Mouse (Mus musculus): ENCODE results near the gene Thap11. TPM values are rescaled to one million over a fixed set of nuclear protein-coding genes. Genes with fewer than 3 reads are reported as not detected.
A peak's percentile ranks its signal among the peaks of the same experiment; 100 is the strongest.

Thap11 gene
- polyA plus RNA-seq (2014; fragmentation: Nextera tagmentation; extraction: Ambion mirVana), result 73.4 and 77.6 TPM in 2 replicates

DNA sequence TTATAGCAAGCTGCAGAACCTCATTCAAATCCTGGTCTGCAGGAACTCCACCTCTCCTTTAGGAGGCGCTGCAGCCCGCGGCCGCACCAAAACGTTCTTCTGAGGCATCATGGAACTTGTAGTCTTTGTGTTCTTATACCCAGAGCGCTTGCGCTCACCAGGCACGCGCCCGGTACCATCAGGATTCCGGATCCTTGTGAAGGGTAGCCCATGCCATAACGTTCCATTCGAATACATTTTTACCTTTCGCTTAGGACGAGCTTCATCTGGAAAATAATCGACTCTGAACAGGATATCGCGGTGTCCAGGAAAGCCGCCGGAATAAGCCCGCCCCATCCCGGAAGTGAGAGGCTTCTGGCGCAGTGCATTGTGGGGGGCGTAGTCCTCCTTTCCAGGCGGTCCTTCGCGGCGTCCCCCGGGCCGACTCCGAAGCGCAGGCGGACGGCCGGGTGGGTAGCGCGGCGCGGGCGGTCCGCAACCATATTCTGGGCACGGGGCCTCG, at the start of gene Thap11:
Gene Thap11 (plus strand): TSS at position 418 of the 502 bp plus-strand sequence.
- peak; percentile 97 for DNase-seq (ENCODE audit: low spot score)
- peak within 1 kb of the TSS; percentile 85 for H3K4me3 ChIP-seq (ENCODE audit: low read depth, low read length)
- ATAC-seq (ENCODE audit: insufficient number of reproducible peaks, low FRiP score, low TSS enrichment, low read depth), result peak; percentile 89
- H3K9ac ChIP-seq (ENCODE audit: low read length), result peak within 1 kb of the TSS; percentile 81
- H3K36me3 ChIP-seq (ENCODE audit: control insufficient read depth, insufficient read depth, low read length), result no peaks in the 10 kb centered on the region
- no peaks in the 10 kb centered on the region for H3K27me3 ChIP-seq (ENCODE audit: control insufficient read depth, insufficient read depth, low read length)
- H3K9me3 ChIP-seq (ENCODE audit: control insufficient read depth, low read length), result no peaks in the 10 kb centered on the region
- peaks cover 16% of the 10 kb centered on the region for H3K4me1 ChIP-seq (ENCODE audit: control insufficient read depth, insufficient read depth, low read length)
- peak within 1 kb of the TSS; percentile 94 for H3K4me2 ChIP-seq (ENCODE audit: low read depth, severe bottlenecking)
- under 1% methylated on average over 43 of the region's 43 CpGs for WGBS
- peak within 1 kb of the TSS; percentile 31 for H3K27ac ChIP-seq (replicated peaks; ENCODE audit: low read depth, low read length)

DNA sequence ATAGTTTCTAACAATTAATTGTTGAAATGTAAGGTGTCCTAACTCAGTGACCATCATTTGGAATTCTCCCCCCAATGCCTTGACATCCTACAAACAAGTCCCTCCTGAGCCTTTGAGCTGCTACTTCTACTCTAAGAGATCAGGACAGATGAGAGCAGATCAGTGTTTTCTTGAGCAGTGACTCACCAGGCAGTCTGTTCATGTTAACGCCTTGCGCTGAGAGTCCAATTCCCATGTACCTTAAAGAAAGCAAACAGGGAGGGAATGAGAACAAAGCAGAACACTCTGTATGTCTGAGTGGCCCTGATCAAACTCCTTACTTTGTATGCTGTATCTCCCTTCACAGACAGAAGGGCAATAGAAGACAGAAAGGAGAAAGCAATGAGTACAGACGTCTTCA, 49.6 kb upstream of the Thap11 start:
- Histone ChIP-seq H3K9ac (ENCODE audit: low read length) (no peak overlapping the region), H3K4me1 (ENCODE audit: control insufficient read depth, insufficient read depth, low read length) (no peaks in the 10 kb centered on the region), H3K27ac (replicated peaks; ENCODE audit: low read depth, low read length) (no peak overlapping the region), H3K36me3 (ENCODE audit: control insufficient read depth, insufficient read depth, low read length) (no peaks in the 10 kb centered on the region), H3K27me3 (ENCODE audit: control insufficient read depth, insufficient read depth, low read length) (no peaks in the 10 kb centered on the region), H3K4me3 (ENCODE audit: low read depth, low read length) (no peak overlapping the region), H3K9me3 (ENCODE audit: control insufficient read depth, low read length) (no peaks in the 10 kb centered on the region), H3K4me2 (ENCODE audit: low read depth, severe bottlenecking) (no peak overlapping the region)
- ATAC-seq (ENCODE audit: insufficient number of reproducible peaks, low FRiP score, low TSS enrichment, low read depth), result no peak
- WGBS, result 80% methylated on average over 3 of the region's 3 CpGs
- no peak for DNase-seq (ENCODE audit: low spot score)

DNA sequence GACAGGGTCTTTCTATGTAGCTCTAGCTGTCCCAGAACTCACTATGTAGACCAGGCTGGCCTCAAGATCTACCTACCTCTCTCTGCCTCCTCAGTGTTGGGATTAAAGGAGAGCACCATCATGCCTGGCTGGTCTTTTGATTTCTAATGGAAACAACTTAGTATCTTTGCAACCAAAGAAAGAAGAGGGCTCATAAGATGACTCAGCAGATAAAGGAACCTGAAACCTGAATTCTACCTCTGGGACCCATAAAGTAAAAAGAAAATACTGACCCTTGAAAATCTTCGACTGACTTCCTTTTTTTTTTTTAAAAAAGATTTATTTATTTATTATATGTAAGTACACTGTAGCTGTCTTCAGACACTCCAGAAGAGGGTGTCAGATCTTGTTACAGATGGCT, 49.0 kb upstream of the Thap11 start:
- H3K27me3 ChIP-seq (ENCODE audit: control insufficient read depth, insufficient read depth, low read length), result no peaks in the 10 kb centered on the region
- 81% methylated on average over 1 of the region's 1 CpGs for WGBS
- DNase-seq (ENCODE audit: low spot score), result no peak
- no peak overlapping the region for H3K27ac ChIP-seq (replicated peaks; ENCODE audit: low read depth, low read length)
- no peaks in the 10 kb centered on the region for H3K9me3 ChIP-seq (ENCODE audit: control insufficient read depth, low read length)
- H3K4me2 ChIP-seq (ENCODE audit: low read depth, severe bottlenecking), result no peak overlapping the region
- H3K4me1 ChIP-seq (ENCODE audit: control insufficient read depth, insufficient read depth, low read length), result no peaks in the 10 kb centered on the region
- H3K36me3 ChIP-seq (ENCODE audit: control insufficient read depth, insufficient read depth, low read length), result no peaks in the 10 kb centered on the region
- no peak for ATAC-seq (ENCODE audit: insufficient number of reproducible peaks, low FRiP score, low TSS enrichment, low read depth)
- H3K9ac ChIP-seq (ENCODE audit: low read length), result no peak overlapping the region
- no peak overlapping the region for H3K4me3 ChIP-seq (ENCODE audit: low read depth, low read length)

DNA sequence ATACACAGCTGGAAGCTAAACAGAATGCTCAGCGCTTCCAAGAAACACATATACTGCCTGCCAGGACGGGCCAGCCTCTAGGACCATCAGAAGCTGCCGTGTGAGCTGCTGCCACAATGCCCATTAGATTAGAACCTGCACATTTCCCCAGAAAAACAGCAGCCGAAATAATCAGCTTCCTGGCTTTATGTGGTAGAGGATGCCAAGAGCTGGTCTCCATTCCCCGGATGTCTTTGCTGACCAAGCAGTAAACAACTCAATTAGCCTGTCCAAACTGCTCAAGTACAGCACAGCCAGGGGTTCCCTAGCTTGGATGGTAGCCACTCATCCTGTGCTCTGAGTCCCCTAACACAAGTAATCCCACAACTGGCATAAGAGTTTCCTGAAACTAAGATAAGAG, 47.2 kb upstream of the Thap11 start:
- WGBS, result 89% methylated on average over 5 of the region's 5 CpGs
- Histone ChIP-seq H3K9ac (ENCODE audit: low read length) (no peak overlapping the region), H3K36me3 (ENCODE audit: control insufficient read depth, insufficient read depth, low read length) (0 out of 2 replicates have a peak, but pooled peaks cover 4% of the 10 kb centered on the region)

DNA sequence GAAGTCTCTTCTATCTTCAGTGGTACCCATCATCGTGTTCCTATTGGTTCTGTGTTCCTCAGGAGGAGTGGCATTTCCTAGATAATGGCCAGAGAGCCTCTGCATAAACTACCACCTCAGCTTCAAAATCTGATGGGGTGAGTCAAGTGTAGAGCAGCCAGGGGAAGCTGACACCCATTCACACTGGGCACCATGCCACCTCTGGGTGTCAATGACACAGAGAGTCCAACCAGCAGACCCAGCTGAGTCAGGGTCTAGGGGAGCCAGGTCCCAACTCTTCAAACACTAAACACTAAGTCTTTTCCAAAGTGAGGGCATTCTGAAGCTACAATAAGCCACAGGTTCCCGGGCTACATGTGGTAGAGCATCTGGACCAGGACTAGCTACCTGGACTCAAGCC, 46.5 kb upstream of the Thap11 start:
- no peak for DNase-seq (ENCODE audit: low spot score)
- Histone ChIP-seq H3K9me3 (ENCODE audit: control insufficient read depth, low read length) (no peaks in the 10 kb centered on the region), H3K36me3 (ENCODE audit: control insufficient read depth, insufficient read depth, low read length) (0 out of 2 replicates have a peak, but pooled peaks cover 4% of the 10 kb centered on the region), H3K4me2 (ENCODE audit: low read depth, severe bottlenecking) (no peak overlapping the region), H3K27ac (replicated peaks; ENCODE audit: low read depth, low read length) (no peak overlapping the region), H3K4me3 (ENCODE audit: low read depth, low read length) (no peak overlapping the region), H3K9ac (ENCODE audit: low read length) (no peak overlapping the region), H3K4me1 (ENCODE audit: control insufficient read depth, insufficient read depth, low read length) (no peaks in the 10 kb centered on the region), H3K27me3 (ENCODE audit: control insufficient read depth, insufficient read depth, low read length) (no peaks in the 10 kb centered on the region)
- no peak for ATAC-seq (ENCODE audit: insufficient number of reproducible peaks, low FRiP score, low TSS enrichment, low read depth)
- 98% methylated on average over 2 of the region's 2 CpGs for WGBS

More for the DNA sequence above, 47.2 kb upstream of the Thap11 start:
- Histone ChIP-seq H3K27me3 (ENCODE audit: control insufficient read depth, insufficient read depth, low read length) (no peaks in the 10 kb centered on the region), H3K4me3 (ENCODE audit: low read depth, low read length) (no peak overlapping the region), H3K27ac (replicated peaks; ENCODE audit: low read depth, low read length) (no peak overlapping the region), H3K4me2 (ENCODE audit: low read depth, severe bottlenecking) (no peak overlapping the region), H3K4me1 (ENCODE audit: control insufficient read depth, insufficient read depth, low read length) (no peaks in the 10 kb centered on the region), H3K9me3 (ENCODE audit: control insufficient read depth, low read length) (no peaks in the 10 kb centered on the region)
- ATAC-seq (ENCODE audit: insufficient number of reproducible peaks, low FRiP score, low TSS enrichment, low read depth) (no peak), DNase-seq (ENCODE audit: low spot score) (no peak)

DNA sequence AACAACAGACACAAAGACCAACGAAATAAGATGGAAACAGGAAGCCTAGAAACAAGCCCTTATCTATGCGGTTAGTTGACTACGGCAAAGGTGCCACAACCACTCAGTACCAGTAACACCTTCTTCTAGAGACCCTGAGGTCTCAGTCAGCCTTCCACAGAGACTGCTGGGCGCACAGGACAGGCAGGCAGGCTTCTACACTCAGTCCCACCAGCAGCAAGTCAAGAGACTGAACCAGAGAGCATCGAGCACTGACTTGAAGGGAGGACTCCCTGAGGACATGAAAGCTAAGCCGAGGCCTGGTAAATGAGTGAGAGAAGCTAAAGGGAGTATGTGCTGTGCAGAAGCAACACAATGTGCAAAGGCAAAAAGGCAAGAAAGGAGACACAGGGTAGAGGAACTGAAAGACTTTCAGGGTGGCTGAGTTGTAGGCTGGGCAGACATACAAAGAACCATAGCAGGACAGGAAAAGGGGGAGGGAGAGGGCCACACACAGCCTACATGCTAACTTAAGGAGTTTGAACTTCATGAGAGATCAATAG, 44.6 kb upstream of the Thap11 start:
- no peak for ATAC-seq (ENCODE audit: insufficient number of reproducible peaks, low FRiP score, low TSS enrichment, low read depth)
- H3K9me3 ChIP-seq (ENCODE audit: control insufficient read depth, low read length), result no peaks in the 10 kb centered on the region
- DNase-seq (ENCODE audit: low spot score), result no peak
- H3K27ac ChIP-seq (replicated peaks; ENCODE audit: low read depth, low read length), result no peak overlapping the region; the same call in 1 of the 2 replicates
- no peak overlapping the region for H3K9ac ChIP-seq (ENCODE audit: low read length)
- WGBS, result 92% methylated on average over 6 of the region's 6 CpGs
- no peaks in the 10 kb centered on the region for H3K4me1 ChIP-seq (ENCODE audit: control insufficient read depth, insufficient read depth, low read length)
- 0 out of 2 replicates have a peak, but pooled peaks cover 4% of the 10 kb centered on the region for H3K36me3 ChIP-seq (ENCODE audit: control insufficient read depth, insufficient read depth, low read length)
- no peaks in the 10 kb centered on the region for H3K27me3 ChIP-seq (ENCODE audit: control insufficient read depth, insufficient read depth, low read length)
- H3K4me2 ChIP-seq (ENCODE audit: low read depth, severe bottlenecking), result no peak overlapping the region
- no peak overlapping the region for H3K4me3 ChIP-seq (ENCODE audit: low read depth, low read length)

DNA sequence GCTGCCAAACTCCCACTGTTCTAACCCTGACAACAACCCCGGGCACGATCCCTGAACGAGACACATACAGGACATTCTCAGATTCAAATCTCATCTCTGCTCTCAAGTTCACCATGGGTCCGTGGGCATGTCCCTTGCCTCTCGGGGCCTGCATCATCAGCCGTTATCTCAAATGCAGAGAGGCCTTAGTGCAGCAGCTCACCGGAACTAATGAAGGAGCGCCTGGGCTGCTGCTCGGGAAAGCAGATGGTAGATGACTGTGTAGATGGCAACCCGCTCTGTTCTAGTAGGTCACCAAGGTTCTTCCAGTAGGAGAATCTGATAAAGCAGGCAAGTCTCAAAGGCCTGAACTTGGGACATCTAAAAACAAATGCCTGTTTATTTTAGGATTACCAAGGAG, 43.9 kb upstream of the Thap11 start:
- Histone ChIP-seq H3K4me3 (ENCODE audit: low read depth, low read length) (no peak overlapping the region), H3K36me3 (ENCODE audit: control insufficient read depth, insufficient read depth, low read length) (0 out of 2 replicates have a peak, but pooled peaks cover 4% of the 10 kb centered on the region), H3K27ac (replicated peaks; ENCODE audit: low read depth, low read length) (no peak overlapping the region), H3K9me3 (ENCODE audit: control insufficient read depth, low read length) (no peaks in the 10 kb centered on the region), H3K27me3 (ENCODE audit: control insufficient read depth, insufficient read depth, low read length) (no peaks in the 10 kb centered on the region), H3K9ac (ENCODE audit: low read length) (no peak overlapping the region), H3K4me1 (ENCODE audit: control insufficient read depth, insufficient read depth, low read length) (no peaks in the 10 kb centered on the region), H3K4me2 (ENCODE audit: low read depth, severe bottlenecking) (no peak overlapping the region)
- DNase-seq (ENCODE audit: low spot score) (no peak), ATAC-seq (ENCODE audit: insufficient number of reproducible peaks, low FRiP score, low TSS enrichment, low read depth) (no peak)
- 92% methylated on average over 10 of the region's 10 CpGs for WGBS

DNA sequence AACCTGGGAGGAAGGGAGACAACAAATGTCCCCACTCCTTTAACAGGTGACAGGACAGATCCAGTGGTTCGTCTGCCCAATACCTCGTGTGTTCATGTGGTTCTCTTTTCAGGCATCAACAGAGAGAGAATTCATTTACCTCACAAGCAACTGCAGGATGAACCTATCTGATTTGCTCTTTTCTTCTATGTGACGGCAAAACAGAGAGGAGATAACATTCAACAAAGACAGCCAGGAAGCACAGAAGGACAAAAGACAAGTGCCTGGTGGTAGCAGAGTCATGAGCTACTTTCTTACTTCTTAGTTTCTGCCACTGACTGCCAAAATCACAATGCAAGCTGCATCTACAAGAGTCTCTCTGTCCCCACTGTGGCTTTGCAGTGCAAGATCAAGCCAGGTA, 43.4 kb upstream of the Thap11 start:
- Histone ChIP-seq H3K4me1 (ENCODE audit: control insufficient read depth, insufficient read depth, low read length) (no peaks in the 10 kb centered on the region), H3K27me3 (ENCODE audit: control insufficient read depth, insufficient read depth, low read length) (no peaks in the 10 kb centered on the region), H3K4me2 (ENCODE audit: low read depth, severe bottlenecking) (no peak overlapping the region), H3K4me3 (ENCODE audit: low read depth, low read length) (no peak overlapping the region), H3K36me3 (ENCODE audit: control insufficient read depth, insufficient read depth, low read length) (0 out of 2 replicates have a peak, but pooled peaks cover 4% of the 10 kb centered on the region), H3K9ac (ENCODE audit: low read length) (no peak overlapping the region), H3K27ac (replicated peaks; ENCODE audit: low read depth, low read length) (no peak overlapping the region), H3K9me3 (ENCODE audit: control insufficient read depth, low read length) (no peaks in the 10 kb centered on the region)
- DNase-seq (ENCODE audit: low spot score) (no peak), ATAC-seq (ENCODE audit: insufficient number of reproducible peaks, low FRiP score, low TSS enrichment, low read depth) (no peak)
- WGBS, result 85% methylated on average over 3 of the region's 3 CpGs

DNA sequence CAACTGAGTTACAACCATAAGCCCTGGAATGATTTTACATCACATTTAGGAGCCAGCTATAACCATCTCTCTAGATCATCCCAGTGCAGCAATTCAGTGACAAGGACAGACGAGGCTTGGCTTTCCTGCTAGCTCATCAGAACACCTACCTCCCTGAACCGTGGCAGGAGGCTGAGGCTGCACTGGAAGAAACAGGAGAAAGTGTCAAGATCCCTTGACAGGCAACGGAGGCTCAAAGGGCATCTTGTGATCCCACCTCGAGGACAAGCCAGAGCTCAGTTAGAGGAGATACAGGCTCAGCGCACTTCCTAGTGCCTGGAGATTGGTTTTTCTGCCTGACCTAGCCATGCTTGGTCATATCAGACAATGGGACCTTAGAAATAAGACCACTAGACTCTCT, 42.4 kb upstream of the Thap11 start:
- Histone ChIP-seq H3K9me3 (ENCODE audit: control insufficient read depth, low read length) (no peaks in the 10 kb centered on the region), H3K9ac (ENCODE audit: low read length) (no peak overlapping the region), H3K4me3 (ENCODE audit: low read depth, low read length) (no peak overlapping the region), H3K4me2 (ENCODE audit: low read depth, severe bottlenecking) (no peak overlapping the region), H3K27ac (replicated peaks; ENCODE audit: low read depth, low read length) (no peak overlapping the region), H3K27me3 (ENCODE audit: control insufficient read depth, insufficient read depth, low read length) (no peaks in the 10 kb centered on the region), H3K36me3 (ENCODE audit: control insufficient read depth, insufficient read depth, low read length) (0 out of 2 replicates have a peak, but pooled peaks cover 4% of the 10 kb centered on the region), H3K4me1 (ENCODE audit: control insufficient read depth, insufficient read depth, low read length) (no peaks in the 10 kb centered on the region)
- DNase-seq (ENCODE audit: low spot score), result no peak
- no peak for ATAC-seq (ENCODE audit: insufficient number of reproducible peaks, low FRiP score, low TSS enrichment, low read depth)
- 88% methylated on average over 5 of the region's 5 CpGs for WGBS
